Mouse (Mus musculus): ENCODE measurements around the gene Gm16867. TPM values are rescaled to one million over a fixed set of nuclear protein-coding genes. Genes with fewer than 3 reads are reported as not detected.

Gm16867 gene
- not detected in 2 replicates for polyA plus RNA-seq (2015; fragmentation: Nextera tagmentation; extraction: Ambion mirVana)

DNA sequence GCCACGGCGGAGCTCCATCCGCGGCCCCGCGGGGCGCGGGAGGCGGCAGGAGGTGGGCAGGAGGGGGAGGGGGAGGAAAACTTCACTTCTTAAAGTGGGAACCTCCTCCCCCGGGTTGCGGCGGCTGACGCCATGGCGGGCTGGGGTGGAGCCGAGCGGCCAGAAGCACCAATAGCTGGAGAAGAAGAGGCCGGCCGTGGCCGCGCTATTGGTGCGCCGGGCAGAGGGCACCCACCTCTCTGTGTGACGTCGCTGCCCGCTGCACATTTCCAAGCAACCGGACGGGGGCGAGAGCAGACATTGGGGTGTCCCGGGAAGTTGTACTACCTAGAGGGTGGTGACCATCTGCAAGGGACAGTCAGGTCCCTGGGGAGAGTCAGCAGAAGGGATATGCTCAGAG lies at the start of gene Gm16867:
Gene Gm16867, minus strand, starts transcription at position 189 of the 400 bp plus-strand sequence.

DNA sequence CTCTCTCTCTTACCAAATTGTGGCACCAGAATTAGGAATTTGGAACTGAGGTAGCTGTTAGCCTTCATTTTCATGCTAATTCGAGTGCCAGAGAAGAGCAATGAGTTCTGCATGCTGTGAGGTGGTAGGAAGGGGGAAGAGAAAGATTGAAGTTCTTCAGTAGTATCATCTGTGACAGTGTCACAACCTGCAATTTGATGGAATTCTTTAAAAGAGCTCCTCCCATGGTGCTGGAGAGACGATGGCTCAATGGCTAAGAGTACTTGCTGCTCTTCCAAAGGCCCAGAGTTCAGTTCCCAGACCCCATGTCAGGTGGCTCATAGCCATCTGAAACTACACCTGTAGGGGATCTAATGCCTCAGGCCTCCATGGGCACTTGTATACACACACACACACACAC lies 9.3 kb upstream of the Gm16867 start, which contains the start of gene Gm27179:
Gene Gm27179, minus strand, starts transcription at position 101 of the 400 bp plus-strand sequence.

Other genes with a start within 250 kb of the Gm16867 start
- gene Synb, start 209.1 kb downstream of the Gm16867 start, polyA plus RNA-seq (2015; fragmentation: Nextera tagmentation; extraction: Ambion mirVana), result 0.07 and 0.11 TPM in 2 replicates
- gene Gm27179, start 9.2 kb upstream of the Gm16867 start, polyA plus RNA-seq (2015; fragmentation: Nextera tagmentation; extraction: Ambion mirVana), result not detected in 2 replicates
- 3.8 and 4.8 TPM in 2 replicates for gene Entpd4b, start 52.1 kb upstream of the Gm16867 start, polyA plus RNA-seq (2015; fragmentation: Nextera tagmentation; extraction: Ambion mirVana)